ENCODE assay signal across 15 mouse cellular contexts in genomic region chr16:30364604-30365003, GRCm38 (mm10).
"Had no signal": no experiment of that assay in that cellular context is flagged by ENCODE, and none has a peak within 500 bp of the region (broad histone marks: within the 10 kb centered on the region; RNA-seq: fewer than 3 reads in every experiment).

No protein-coding gene starts in this region.

- H3K36me3 ChIP-seq: limb, embryonic 15.5 days; stomach, embryonic 15.5 days had no signal

- DNase-seq: kidney, adult 11 months; kidney, postnatal 10 days; kidney, postnatal 4 days; midbrain, embryonic 14.5 days; retina, postnatal 1 day; right cerebral cortex, postnatal 4 days; spleen, adult 18-20 months; thymus, adult 2 months; thymus, postnatal 25 days had no signal

- H3K9me3 ChIP-seq: limb, embryonic 15.5 days; liver, embryonic 12.5 days; midbrain, embryonic 10.5 days; neural tube, embryonic 13.5 days; stomach, embryonic 15.5 days had no signal

- H3K4me1 ChIP-seq: limb, embryonic 15.5 days; midbrain, embryonic 10.5 days; neural tube, embryonic 13.5 days; stomach, embryonic 15.5 days had no signal

- H3K27me3 ChIP-seq: limb, embryonic 15.5 days; liver, embryonic 12.5 days; neural tube, embryonic 13.5 days; stomach, embryonic 15.5 days had no signal

- H3K27ac ChIP-seq: layer of hippocampus, adult 2 months; limb, embryonic 15.5 days; liver, embryonic 12.5 days; midbrain, embryonic 10.5 days; neural tube, embryonic 13.5 days; stomach, embryonic 15.5 days had no signal

- H3K4me3 ChIP-seq: layer of hippocampus, adult 2 months; limb, embryonic 15.5 days; liver, embryonic 12.5 days; midbrain, embryonic 10.5 days; neural tube, embryonic 13.5 days; stomach, embryonic 15.5 days had no signal

- H3K4me2 ChIP-seq: limb, embryonic 15.5 days; liver, embryonic 12.5 days; neural tube, embryonic 13.5 days; stomach, embryonic 15.5 days had no signal

- H3K9ac ChIP-seq: limb, embryonic 15.5 days; liver, embryonic 12.5 days; neural tube, embryonic 13.5 days; stomach, embryonic 15.5 days had no signal

- ATAC-seq: liver, embryonic 12.5 days had no signal
